Mouse (Mus musculus): ENCODE measurements at regions not wholly inside any gene's neighbourhood (a gene's known extent, or its start where the extent isn't known, plus 50 kb on each side); places are given as distances from the start of the nearest gene placed in this dataset.

GRCm38 (mm10) chr9:27242325-27242724, 56.7 kb upstream of the Igsf9b start:
- no peak for ATAC-seq (ENCODE audit: insufficient number of reproducible peaks, low FRiP score, low TSS enrichment, low read depth)
- Histone ChIP-seq H3K27me3 (no peaks in the 10 kb centered on the region), H3K9ac (no peak overlapping the region), H3K36me3 (no peaks in the 10 kb centered on the region), H3K4me1 (no peaks in the 10 kb centered on the region), H3K27ac (replicated peaks) (no peak overlapping the region), H3K9me3 (replicated peaks) (no peaks in the 10 kb centered on the region), H3K4me2 (replicated peaks) (no peak overlapping the region), H3K4me3 (replicated peaks) (no peak overlapping the region)
- WGBS = 9% methylated on average over 3 of the region's 3 CpGs

- Histone ChIP-seq H3K9me3 (replicated peaks) (no peaks in the 10 kb centered on the region), H3K27me3 (no peaks in the 10 kb centered on the region), H3K36me3 (no peaks in the 10 kb centered on the region), H3K4me2 (replicated peaks) (no peak overlapping the region), H3K9ac (no peak overlapping the region), H3K4me3 (replicated peaks) (no peak overlapping the region), H3K27ac (replicated peaks) (no peak overlapping the region), H3K4me1 (no peaks in the 10 kb centered on the region)
- no peak for ATAC-seq (ENCODE audit: insufficient number of reproducible peaks, low FRiP score, low TSS enrichment, low read depth)
- WGBS = 72% methylated on average over 3 of the region's 3 CpGs
Observed at GRCm38 (mm10) chr9:27240926-27241325, 58.1 kb upstream of the Igsf9b start.

GRCm38 (mm10) chr9:27240491-27240890, 58.5 kb upstream of the Igsf9b start:
- Histone ChIP-seq H3K36me3 (no peaks in the 10 kb centered on the region), H3K27me3 (no peaks in the 10 kb centered on the region), H3K9ac (no peak overlapping the region), H3K4me2 (replicated peaks) (no peak overlapping the region), H3K27ac (replicated peaks) (no peak overlapping the region), H3K9me3 (replicated peaks) (no peaks in the 10 kb centered on the region), H3K4me3 (replicated peaks) (no peak overlapping the region), H3K4me1 (no peaks in the 10 kb centered on the region)
- 83% methylated on average over 3 of the region's 3 CpGs for WGBS
- no peak for ATAC-seq (ENCODE audit: insufficient number of reproducible peaks, low FRiP score, low TSS enrichment, low read depth)

GRCm38 (mm10) chr9:27232692-27233091, 66.3 kb upstream of the Igsf9b start:
- Histone ChIP-seq H3K36me3 (no peaks in the 10 kb centered on the region), H3K27me3 (no peaks in the 10 kb centered on the region), H3K9me3 (replicated peaks) (no peaks in the 10 kb centered on the region), H3K27ac (replicated peaks) (no peak overlapping the region), H3K9ac (no peak overlapping the region), H3K4me1 (no peaks in the 10 kb centered on the region), H3K4me3 (replicated peaks) (no peak overlapping the region), H3K4me2 (replicated peaks) (no peak overlapping the region)
- no peak for ATAC-seq (ENCODE audit: insufficient number of reproducible peaks, low FRiP score, low TSS enrichment, low read depth)
- 74% methylated on average over 4 of the region's 4 CpGs for WGBS

- no peak overlapping the region for H3K4me2 ChIP-seq (replicated peaks)
- H3K36me3 ChIP-seq = no peaks in the 10 kb centered on the region
- H3K4me1 ChIP-seq = no peaks in the 10 kb centered on the region
- H3K27me3 ChIP-seq = no peaks in the 10 kb centered on the region
- ATAC-seq (ENCODE audit: insufficient number of reproducible peaks, low FRiP score, low TSS enrichment, low read depth) = no peak
- H3K9ac ChIP-seq = no peak overlapping the region
- H3K9me3 ChIP-seq (replicated peaks) = no peaks in the 10 kb centered on the region
- H3K27ac ChIP-seq (replicated peaks) = no peak overlapping the region
- WGBS = 91% methylated on average over 7 of the region's 7 CpGs
- H3K4me3 ChIP-seq (replicated peaks) = no peak overlapping the region
Observed at GRCm38 (mm10) chr9:27227458-27227857, 71.5 kb upstream of the Igsf9b start.

- Histone ChIP-seq H3K36me3 (no peaks in the 10 kb centered on the region), H3K4me3 (replicated peaks) (no peak overlapping the region), H3K9me3 (replicated peaks) (no peaks in the 10 kb centered on the region), H3K27ac (replicated peaks) (no peak overlapping the region), H3K4me1 (no peaks in the 10 kb centered on the region), H3K4me2 (replicated peaks) (no peak overlapping the region), H3K27me3 (no peaks in the 10 kb centered on the region), H3K9ac (no peak overlapping the region)
- ATAC-seq (ENCODE audit: insufficient number of reproducible peaks, low FRiP score, low TSS enrichment, low read depth) = no peak
- 71% methylated on average over 7 of the region's 7 CpGs for WGBS
Observed at GRCm38 (mm10) chr9:27221183-27221582, 66.0 kb upstream of the Jam3 start.

- no peaks in the 10 kb centered on the region for H3K27me3 ChIP-seq
- no peak overlapping the region for H3K27ac ChIP-seq (replicated peaks)
- no peaks in the 10 kb centered on the region for H3K36me3 ChIP-seq
- no peak overlapping the region for H3K4me2 ChIP-seq (replicated peaks)
- 78% methylated on average over 7 of the region's 7 CpGs for WGBS
- H3K4me3 ChIP-seq (replicated peaks) = no peak overlapping the region
- H3K9ac ChIP-seq = no peak overlapping the region
- ATAC-seq (ENCODE audit: insufficient number of reproducible peaks, low FRiP score, low TSS enrichment, low read depth) = no peak
- H3K9me3 ChIP-seq (replicated peaks) = no peaks in the 10 kb centered on the region
- no peaks in the 10 kb centered on the region for H3K4me1 ChIP-seq
Observed at GRCm38 (mm10) chr9:27216024-27216423, 60.8 kb upstream of the Jam3 start.

- no peaks in the 10 kb centered on the region for H3K4me1 ChIP-seq
- no peaks in the 10 kb centered on the region for H3K9me3 ChIP-seq (replicated peaks)
- H3K36me3 ChIP-seq = no peaks in the 10 kb centered on the region
- no peaks in the 10 kb centered on the region for H3K27me3 ChIP-seq
- 0 out of 2 replicates have a peak, but pooled peaks have one; percentile 24 for ATAC-seq (ENCODE audit: insufficient number of reproducible peaks, low FRiP score, low TSS enrichment, low read depth)
- no peak overlapping the region for H3K4me2 ChIP-seq (replicated peaks)
- no peak overlapping the region for H3K9ac ChIP-seq
- H3K4me3 ChIP-seq (replicated peaks) = no peak overlapping the region
- H3K27ac ChIP-seq (replicated peaks) = no peak overlapping the region
- WGBS = 53% methylated on average over 3 of the region's 3 CpGs
Observed at GRCm38 (mm10) chr9:27214023-27214422, 58.8 kb upstream of the Jam3 start.

- ATAC-seq (ENCODE audit: insufficient number of reproducible peaks, low FRiP score, low TSS enrichment, low read depth) = no peak
- 67% methylated on average over 3 of the region's 3 CpGs for WGBS
Observed at GRCm38 (mm10) chr9:27208840-27209239, 53.6 kb upstream of the Jam3 start.

More at GRCm38 (mm10) chr9:27208840-27209239, 53.6 kb upstream of the Jam3 start:
- no peak overlapping the region for H3K4me2 ChIP-seq (replicated peaks)
- no peak overlapping the region for H3K4me3 ChIP-seq (replicated peaks)
- no peaks in the 10 kb centered on the region for H3K4me1 ChIP-seq
- H3K27me3 ChIP-seq = no peaks in the 10 kb centered on the region
- H3K36me3 ChIP-seq = no peaks in the 10 kb centered on the region
- no peak overlapping the region for H3K27ac ChIP-seq (replicated peaks)
- no peak overlapping the region for H3K9ac ChIP-seq
- H3K9me3 ChIP-seq (replicated peaks) = no peaks in the 10 kb centered on the region
